Mouse (Mus musculus) forebrain, embryonic 11.5 days (tissue): ENCODE measurements around the gene Eef1e1. TPM values are rescaled to one million over a fixed set of nuclear protein-coding genes. Genes with fewer than 3 reads are reported as not detected.

ENCODE experiments used
- ATAC-seq: fragments of 200-750 bp; cut with Nextera tagmentation; replicated peaks from 2 replicates; pipeline ENCODE4 v1.8.0; 2017; ENCODE audit warnings: moderate TSS enrichment; ENCODE audit not compliant: low FRiP score
- DNase-seq: peaks from one replicate; pipeline ENCODE4 v3.0.0-alpha.2; 2017; ENCODE audit warnings: low spot score
- H3K27ac ChIP-seq: fragments of 300-500 bp; sonication (generic); 2 replicates; pipeline ENCODE4 v1.5.1; 2014; ENCODE audit warnings: low read depth, low read length
- H3K27me3 ChIP-seq: fragments of 300-500 bp; sonication (generic); 2 replicates; pipeline ENCODE4 v1.6.1; 2014; ENCODE audit warnings: mild to moderate bottlenecking, low read length, mixed read lengths; ENCODE audit not compliant: control insufficient read depth, insufficient read depth
- H3K36me3 ChIP-seq: fragments of 300-500 bp; sonication (generic); 2 replicates; pipeline ENCODE4 v1.6.1; 2014; ENCODE audit warnings: mild to moderate bottlenecking, low read length, moderate library complexity, mixed read lengths; ENCODE audit not compliant: control insufficient read depth, insufficient read depth
- H3K4me1 ChIP-seq: fragments of 300-500 bp; sonication (generic); replicated peaks from 2 replicates; pipeline ENCODE4 v1.6.1; 2014; ENCODE audit warnings: low read length, mixed read lengths; ENCODE audit not compliant: control insufficient read depth, insufficient read depth
- H3K4me2 ChIP-seq: fragments of 300-500 bp; sonication (generic); 2 replicates; pipeline ENCODE4 v1.6.1; 2014; ENCODE audit warnings: low read depth, mild to moderate bottlenecking, low read length, moderate library complexity, mixed read lengths; ENCODE audit not compliant: severe bottlenecking
- H3K4me3 ChIP-seq: fragments of 300-500 bp; sonication (generic); 2 replicates; pipeline ENCODE4 v1.5.1; 2014; ENCODE audit warnings: low read depth, low read length
- H3K9ac ChIP-seq: fragments of 300-500 bp; sonication (generic); 2 replicates; pipeline ENCODE4 v1.6.1; 2014; ENCODE audit warnings: low read length
- H3K9me3 ChIP-seq: fragments of 300-500 bp; sonication (generic); 2 replicates; pipeline ENCODE4 v1.6.1; 2016; ENCODE audit warnings: low read length, mixed read lengths; ENCODE audit not compliant: control insufficient read depth
- WGBS: fragments of 180-500 bp; shearing (Covaris S2); extraction: QIAGEN DNeasy Blood & Tissue Kit; methylation state at CpG from one replicate; pipeline ENCODE4 v1.1.7; 2014; 5-methylcytosine and 5-hydroxymethylcytosine counted together
- polyA plus RNA-seq: library from polyadenylated mRNA; unstranded; fragments of >200 nt; fragmentation: Nextera tagmentation; extraction: Ambion mirVana; gene quantifications from 2 replicates; pipeline ENCODE4 v1.2.1, GENCODE M21; 2014

Gene Eef1e1
- polyA plus RNA-seq, 1 experiment from 2014 or later = 65.6 TPM

- no peaks in the 10 kb centered on the region for H3K4me1 ChIP-seq
- H3K4me3 ChIP-seq = no peak overlapping the region
- DNase-seq = no peak
- no peaks in the 10 kb centered on the region for H3K27me3 ChIP-seq
- H3K4me2 ChIP-seq = no peak overlapping the region
- 91% methylated on average over 13 of the region's 13 CpGs for whole genome bisulfite sequencing
- H3K9me3 ChIP-seq = no peaks in the 10 kb centered on the region
- no peak for ATAC-seq
- H3K36me3 ChIP-seq = no peaks in the 10 kb centered on the region
- no peak overlapping the region for H3K9ac ChIP-seq
- no peak overlapping the region for H3K27ac ChIP-seq
These were observed 55.9 kb downstream of the Eef1e1 start for GRCm38 (mm10) chr13:38602966-38603365.

GRCm38 (mm10) chr13:38602243-38602832 lies 56.5 kb downstream of the Eef1e1 start:
- 77% methylated on average over 17 of the region's 17 CpGs for WGBS
- DNase-seq = no peak
- ATAC-seq = no peak

GRCm38 (mm10) chr13:38600811-38601210 lies 58.0 kb downstream of the Eef1e1 start:
- H3K4me3 ChIP-seq = no peak overlapping the region

More at GRCm38 (mm10) chr13:38602243-38602832, 56.5 kb downstream of the Eef1e1 start:
- Histone ChIP-seq H3K4me3 (no peak overlapping the region), H3K27me3 (no peaks in the 10 kb centered on the region), H3K9ac (no peak overlapping the region), H3K36me3 (no peaks in the 10 kb centered on the region), H3K9me3 (no peaks in the 10 kb centered on the region), H3K4me2 (no peak overlapping the region), H3K27ac (no peak overlapping the region), H3K4me1 (no peaks in the 10 kb centered on the region)

GRCm38 (mm10) chr13:38597076-38597475 lies 61.8 kb downstream of the Eef1e1 start:
- H3K4me1 ChIP-seq = no peaks in the 10 kb centered on the region
- no peaks in the 10 kb centered on the region for H3K36me3 ChIP-seq
- H3K4me3 ChIP-seq = no peak overlapping the region
- no peaks in the 10 kb centered on the region for H3K9me3 ChIP-seq
- WGBS = 66% methylated on average over 3 of the region's 3 CpGs
- no peaks in the 10 kb centered on the region for H3K27me3 ChIP-seq
- DNase-seq (no peak), ATAC-seq (no peak)
- no peak overlapping the region for H3K9ac ChIP-seq
- no peak overlapping the region for H3K27ac ChIP-seq
- H3K4me2 ChIP-seq = no peak overlapping the region

More at GRCm38 (mm10) chr13:38600811-38601210, 58.0 kb downstream of the Eef1e1 start:
- Histone ChIP-seq H3K9me3 (no peaks in the 10 kb centered on the region), H3K9ac (no peak overlapping the region), H3K36me3 (no peaks in the 10 kb centered on the region), H3K27ac (no peak overlapping the region), H3K4me2 (no peak overlapping the region), H3K4me1 (no peaks in the 10 kb centered on the region), H3K27me3 (no peaks in the 10 kb centered on the region)
- DNase-seq = no peak
- WGBS = 88% methylated on average over 11 of the region's 11 CpGs
- no peak for ATAC-seq

- Histone ChIP-seq H3K9me3 (no peaks in the 10 kb centered on the region), H3K27ac (no peak overlapping the region), H3K4me2 (no peak overlapping the region), H3K4me1 (no peaks in the 10 kb centered on the region), H3K9ac (no peak overlapping the region), H3K4me3 (no peak overlapping the region), H3K36me3 (no peaks in the 10 kb centered on the region), H3K27me3 (no peaks in the 10 kb centered on the region)
- 74% methylated on average over 4 of the region's 4 CpGs for WGBS
- no peak for DNase-seq
- ATAC-seq = no peak
These were observed 62.4 kb downstream of the Eef1e1 start for GRCm38 (mm10) chr13:38596461-38596860.

Other genes starting within 250 kb of the Eef1e1 start
- 122 and 137 TPM in 2 replicates for gene Txndc5, start 130.2 kb downstream of the Eef1e1 start, polyA plus RNA-seq
- 22.2 and 25.2 TPM in 2 replicates for gene Bloc1s5, start 23.9 kb downstream of the Eef1e1 start, polyA plus RNA-seq